Mouse (Mus musculus): ENCODE results near the gene Dpep2nb.
"Not testable (repeated sequence)": the region's sequence is repeated elsewhere in the genome, so short reads cannot be mapped to it uniquely, and the experiment has no call there.

The Dpep2nb gene

DNA sequence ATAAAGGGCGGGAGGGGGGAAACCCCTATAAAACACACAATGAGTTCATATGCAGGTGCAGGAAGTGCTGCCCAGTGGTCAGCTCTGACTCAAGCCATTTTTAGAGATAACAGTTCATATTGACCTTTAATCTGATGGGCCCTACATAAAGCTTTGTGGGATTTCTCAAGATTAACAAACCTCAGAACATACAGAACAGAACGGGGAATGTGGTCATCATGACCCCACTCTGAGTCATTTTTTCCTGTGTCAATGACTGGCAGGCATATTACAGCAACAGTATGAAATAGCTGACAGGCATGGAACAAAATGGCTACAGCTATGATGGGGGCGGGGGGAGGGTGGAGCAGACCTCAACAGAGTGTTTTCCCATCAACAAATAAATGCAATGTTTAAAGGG is 1.4 kb upstream of the Dpep2nb start:
- in situ Hi-C loops (cut with MboI, MseI): no loop called here

DNA sequence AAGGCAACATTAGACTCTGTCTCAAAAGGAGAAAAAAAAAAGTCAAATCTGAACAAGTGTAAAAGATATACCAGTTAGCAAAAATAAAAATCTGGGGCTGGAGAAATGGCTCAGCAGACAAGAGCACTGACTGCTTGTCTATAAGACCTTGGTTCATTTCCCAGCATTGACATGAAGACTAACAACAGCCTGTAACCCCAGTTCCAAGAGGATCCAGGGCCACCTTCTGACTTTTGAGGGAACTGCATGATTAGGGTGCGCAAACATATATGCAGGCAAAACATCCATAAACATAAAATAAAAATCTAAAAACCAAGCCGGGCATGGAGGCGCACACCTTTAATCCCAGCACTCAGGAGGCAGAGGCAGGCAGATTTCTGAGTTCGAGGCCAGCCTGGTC is 638 bp upstream of the Dpep2nb start:
- in situ Hi-C loops (cut with MboI, MseI): no loop called here

- in situ Hi-C loops (cut with MboI, MseI): no loop called here
These were observed 1.1 kb downstream of the Dpep2nb start for GRCm38 (mm10) chr8:106004538-106005207.

DNA sequence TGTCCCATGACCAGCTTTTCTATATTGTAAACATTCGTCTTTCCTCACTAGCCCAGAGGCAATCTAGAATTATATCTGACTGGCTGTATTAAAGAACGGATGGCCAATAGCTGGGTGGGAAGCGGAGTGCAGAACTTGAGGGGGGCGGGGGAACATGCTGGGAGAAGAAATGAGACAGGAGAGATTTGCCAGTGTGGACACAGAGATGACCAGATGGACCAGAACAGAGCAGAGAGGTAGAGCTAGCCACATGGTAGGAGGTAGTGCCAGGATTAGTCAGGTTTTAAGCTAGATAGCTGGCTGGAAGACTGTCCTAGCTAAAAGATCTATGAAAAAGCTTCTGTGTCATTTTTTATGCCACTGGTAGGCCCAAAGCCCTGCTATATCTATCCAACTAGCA is 3.9 kb downstream of the Dpep2nb start:
- in situ Hi-C loops (cut with MboI, MseI): no loop called here

DNA sequence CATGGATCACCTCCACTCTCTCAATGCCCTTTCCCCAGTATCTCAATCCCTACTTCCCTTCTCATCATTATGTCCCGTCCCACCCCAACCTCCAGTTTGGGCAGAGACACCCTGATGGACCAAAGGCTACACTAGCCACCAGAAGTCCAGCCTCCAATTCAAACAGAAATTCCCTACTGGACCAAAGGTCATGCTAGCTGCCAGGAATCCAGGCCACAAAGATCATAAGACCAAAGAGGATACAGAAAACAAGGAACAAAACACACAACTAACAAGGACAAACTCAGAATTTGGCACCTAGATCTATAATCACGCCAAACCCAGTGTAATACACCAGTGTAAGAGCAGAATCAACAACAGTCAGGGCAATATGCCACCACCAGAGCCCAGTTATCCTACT is 6.8 kb downstream of the Dpep2nb start:
- in situ Hi-C loops (cut with MboI, MseI): no loop called here

DNA sequence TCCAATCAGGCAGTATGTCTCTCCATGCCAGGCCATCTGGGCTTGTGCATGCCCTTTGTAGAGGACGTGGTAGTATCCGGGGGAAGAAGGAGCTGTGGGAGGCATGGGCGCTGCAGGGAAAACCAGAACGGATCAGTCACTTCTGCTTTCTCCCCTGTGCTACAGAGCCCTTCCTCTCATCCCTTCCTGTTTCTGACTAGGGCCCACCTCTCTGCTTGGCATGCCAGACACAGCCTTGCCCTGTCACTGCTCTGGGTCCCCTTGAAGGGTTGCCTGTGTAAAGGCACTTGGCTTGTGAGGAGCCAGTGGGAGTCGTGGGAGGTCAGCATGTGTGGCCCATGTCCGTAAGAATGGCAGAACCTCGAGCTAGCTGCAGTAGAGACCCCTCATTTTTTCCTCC is 9.4 kb downstream of the Dpep2nb start:
- in situ Hi-C loops (cut with MboI, MseI): no loop called here

DNA sequence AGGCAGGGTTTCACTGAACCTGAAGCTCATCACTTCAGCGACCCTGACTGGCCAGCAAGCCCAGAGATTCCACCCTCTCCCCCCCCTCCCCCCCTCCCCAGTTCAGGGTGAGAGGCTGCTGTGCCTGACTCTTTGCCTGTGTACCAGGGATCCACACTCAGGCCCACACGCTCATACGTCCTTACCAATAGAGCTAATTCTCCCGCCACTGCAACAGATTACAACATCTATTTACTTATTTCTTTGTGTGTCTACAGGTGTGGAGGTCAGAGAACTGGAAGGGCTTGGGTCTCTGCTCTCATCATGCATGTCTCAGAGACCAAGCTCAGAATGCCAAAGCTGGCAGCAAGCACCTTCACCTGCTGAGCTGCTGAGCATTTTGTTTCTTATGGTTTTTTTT is 12.5 kb downstream of the Dpep2nb start:
- in situ Hi-C loops (cut with MboI, MseI): no loop called here

DNA sequence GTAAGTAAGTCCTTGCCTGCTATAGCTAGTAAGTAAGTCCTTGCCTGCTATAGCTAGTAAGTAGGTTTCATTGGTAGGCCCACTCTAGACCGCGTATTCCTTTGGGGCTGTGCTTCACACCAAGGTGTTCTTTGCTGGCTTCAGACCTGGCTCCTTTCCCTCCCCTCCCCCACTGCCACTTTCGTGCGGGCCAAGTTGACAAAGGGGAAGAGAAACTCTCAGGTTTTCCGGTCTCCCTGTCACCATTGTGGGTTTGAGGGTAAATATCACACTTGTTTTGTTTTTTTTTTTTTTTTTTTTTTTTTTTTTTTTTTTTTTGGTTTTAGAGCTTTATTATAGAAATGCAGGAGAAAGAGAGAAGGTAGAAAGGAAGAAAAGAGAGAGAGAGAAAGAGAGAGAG is 13.3 kb downstream of the Dpep2nb start:
- in situ Hi-C loops (cut with MboI, MseI): no loop called here

- in situ Hi-C loops (cut with MboI, MseI): no loop called here
These were observed 14.2 kb downstream of the Dpep2nb start for GRCm38 (mm10) chr8:105991546-105991945.

GRCm38 (mm10) chr8:105990856-105991387 is 14.9 kb downstream of the Dpep2nb start, which contains the start of gene Dus2:
TSS of gene Dus2 (plus strand) at chr8:105991337.
- in situ Hi-C loops (cut with MboI, MseI): no loop called here

- in situ Hi-C loops (cut with MboI, MseI): loop anchor here (5.0 kb wide), 1 partner anchor 34 kb away; no protein-coding TSS in a partner anchor
These were observed 17.2 kb downstream of the Dpep2nb start for GRCm38 (mm10) chr8:105988546-105988945.

GRCm38 (mm10) chr8:105983406-105983805 is 22.4 kb downstream of the Dpep2nb start:
- in situ Hi-C loops (cut with MboI, MseI): not testable (repeated sequence)

- in situ Hi-C loops (cut with MboI, MseI): no loop called here
These were observed 24.6 kb downstream of the Dpep2nb start for GRCm38 (mm10) chr8:105981146-105981545.

- in situ Hi-C loops (cut with MboI, MseI): no loop called here
These were observed 26.4 kb downstream of the Dpep2nb start, which contains the start of gene Dpep3 for GRCm38 (mm10) chr8:105979325-105979724. TSS of gene Dpep3 (minus strand) at chr8:105979429.

GRCm38 (mm10) chr8:105975363-105975762 is 30.4 kb downstream of the Dpep2nb start:
- in situ Hi-C loops (cut with MboI, MseI): no loop called here

GRCm38 (mm10) chr8:105971019-105971720 is 34.6 kb downstream of the Dpep2nb start:
- in situ Hi-C loops (cut with MboI, MseI): no loop called here

DNA sequence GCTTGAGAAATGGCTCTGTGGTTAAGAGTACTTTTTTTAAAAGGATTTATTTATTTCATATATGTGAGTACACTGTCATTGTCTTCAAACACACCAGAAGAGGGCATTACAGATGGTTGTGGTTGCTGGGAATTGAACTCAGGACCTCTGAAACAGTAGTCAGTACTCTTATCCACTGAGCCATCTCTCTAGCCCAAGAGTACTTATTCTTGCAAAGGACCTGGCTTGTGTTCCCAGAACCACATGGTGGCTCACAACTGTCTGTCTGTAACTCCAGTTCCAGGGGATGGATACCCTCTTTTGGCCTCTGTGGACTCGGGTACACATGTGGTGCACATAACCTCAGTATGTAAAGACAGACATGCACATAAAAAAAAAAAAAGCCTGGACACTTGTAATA is 36.4 kb downstream of the Dpep2nb start:
- in situ Hi-C loops (cut with MboI, MseI): no loop called here

DNA sequence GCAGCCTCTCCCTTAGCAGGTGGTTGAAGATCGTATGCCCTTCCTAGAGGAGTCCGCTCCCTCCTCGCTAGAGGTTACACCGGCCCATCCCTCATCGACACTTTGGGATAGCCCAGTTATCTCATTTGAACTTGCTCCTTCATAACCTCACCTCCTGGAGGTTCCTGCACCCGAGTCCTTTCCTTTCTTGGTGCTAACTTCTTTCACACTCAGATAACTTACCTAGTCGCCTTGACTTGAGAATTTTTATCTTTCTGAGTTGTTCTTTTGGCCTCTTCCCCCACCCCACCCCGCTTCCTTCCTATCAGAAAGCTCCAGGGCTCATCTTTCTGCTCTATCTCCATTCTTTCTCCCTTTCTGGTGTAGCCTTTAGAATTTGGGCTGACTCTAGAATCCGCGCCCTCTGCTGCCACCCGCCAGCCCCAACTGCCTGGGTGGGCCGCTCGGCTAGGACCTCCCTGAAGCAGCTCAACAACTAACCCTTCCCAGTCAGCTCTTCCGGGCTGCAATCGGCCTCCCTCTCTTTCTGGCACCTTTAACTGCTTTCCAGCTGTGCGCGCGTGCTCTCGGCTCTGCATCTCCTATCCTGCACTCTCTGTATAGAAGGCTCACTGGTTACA is 39.0 kb downstream of the Dpep2nb start:
- in situ Hi-C loops (cut with MboI, MseI): no loop called here

DNA sequence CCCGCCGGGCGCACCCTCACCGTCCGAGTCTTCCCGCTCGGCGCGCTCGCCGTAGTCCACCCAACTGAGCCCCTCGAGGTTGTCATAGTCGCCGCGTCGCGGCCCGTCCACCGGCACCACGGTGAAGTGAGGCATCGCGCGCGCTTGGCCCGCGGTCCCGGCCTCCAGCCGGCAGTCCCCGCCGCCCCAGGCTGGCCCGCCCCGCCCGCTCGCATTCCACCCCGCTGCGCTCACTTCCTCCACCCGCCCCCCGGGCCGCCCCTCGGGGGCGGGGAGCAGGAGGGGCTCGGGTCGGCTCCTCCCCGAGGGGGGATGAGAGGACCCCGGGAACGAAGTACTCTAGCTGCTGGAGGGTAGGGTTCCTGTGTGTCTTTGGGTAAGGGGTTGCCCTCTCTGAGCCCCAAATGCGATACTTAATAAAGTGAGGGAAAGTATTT is 39.9 kb downstream of the Dpep2nb start, which contains the start of gene Slc12a4:
TSS of gene Slc12a4 (minus strand) at position 193 of the 437 bp plus-strand sequence.
- in situ Hi-C loops (cut with MboI, MseI): no loop called here

GRCm38 (mm10) chr8:105965266-105965904 is 40.4 kb downstream of the Dpep2nb start:
- in situ Hi-C loops (cut with MboI, MseI): no loop called here

DNA sequence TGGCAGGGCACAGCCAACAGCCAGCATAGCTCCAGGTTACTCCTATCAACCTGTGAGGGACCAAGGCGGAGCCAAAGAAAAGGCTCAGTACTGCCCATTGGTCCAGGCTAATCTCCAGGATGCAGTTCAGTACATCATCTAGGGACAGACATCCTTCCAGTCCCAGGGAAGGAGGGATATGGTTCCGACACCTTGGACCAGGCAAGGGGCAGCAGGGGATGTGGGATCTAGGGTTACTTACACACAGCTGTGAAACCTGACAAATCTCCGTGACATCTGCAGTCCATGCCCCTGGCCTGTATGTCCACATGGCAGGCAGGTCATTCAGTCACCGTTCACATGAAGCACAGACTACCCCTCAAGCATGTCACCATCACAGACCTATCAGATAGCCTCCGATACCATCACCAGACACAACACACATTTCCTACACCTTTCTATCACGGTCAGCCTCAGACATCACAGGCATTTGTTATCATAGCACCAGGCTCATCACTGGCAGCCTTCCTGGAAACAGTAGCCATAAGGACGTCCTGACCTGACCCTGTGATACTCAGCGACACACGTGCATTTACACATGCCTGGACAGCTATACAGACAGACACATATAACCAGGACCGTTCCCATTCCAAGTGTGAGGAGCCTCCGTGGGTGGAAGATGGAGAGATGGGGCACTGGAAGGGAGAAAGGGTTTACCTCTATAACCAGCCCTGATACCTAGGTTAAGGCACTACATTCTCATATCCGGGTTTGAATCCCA is 41.1 kb downstream of the Dpep2nb start:
- in situ Hi-C loops (cut with MboI, MseI): no loop called here

Measured in T-helper 2 cell (primary cell).